Mouse (Mus musculus) spleen, adult 12 weeks (tissue): ENCODE results near the gene Hltf.
"Not testable (repeated sequence)": the region's sequence is repeated elsewhere in the genome, so short reads cannot be mapped to it uniquely, and the experiment has no call there.

Source experiments
- DNase-seq: peaks from one replicate; pipeline ENCODE4 v3.0.0; 2022; ENCODE audit warnings: low spot score

The Hltf gene

GRCm38 (mm10) chr3:20104318-20104717 is 46.7 kb downstream of the Hltf start:
- DNase-seq = no peak

GRCm38 (mm10) chr3:20104776-20105175 is 47.2 kb downstream of the Hltf start:
- peak; percentile 5 for DNase-seq

- no peak for DNase-seq
Observed at GRCm38 (mm10) chr3:20108881-20109280, 51.3 kb downstream of the Hltf start.

GRCm38 (mm10) chr3:20111913-20112312 is 54.3 kb downstream of the Hltf start:
- DNase-seq = no peak

GRCm38 (mm10) chr3:20119044-20119591 is 61.5 kb downstream of the Hltf start:
- no peak for DNase-seq

GRCm38 (mm10) chr3:20119686-20120244 is 62.2 kb downstream of the Hltf start:
- no peak for DNase-seq

- DNase-seq = not testable (repeated sequence)
Observed at GRCm38 (mm10) chr3:20121582-20121981, 64.0 kb downstream of the Hltf start.

GRCm38 (mm10) chr3:20125604-20126003 is 68.0 kb downstream of the Hltf start:
- DNase-seq = no peak

GRCm38 (mm10) chr3:20127047-20127595 is 69.5 kb downstream of the Hltf start:
- no peak for DNase-seq

- no peak for DNase-seq
Observed at GRCm38 (mm10) chr3:20129491-20129890, 71.9 kb downstream of the Hltf start.

GRCm38 (mm10) chr3:20130456-20131349 is 73.1 kb downstream of the Hltf start:
- DNase-seq = no peak

- DNase-seq = no peak
Observed at GRCm38 (mm10) chr3:20131350-20131720, 73.7 kb downstream of the Hltf start.

- no peak for DNase-seq
Observed at GRCm38 (mm10) chr3:20132731-20133130, 75.1 kb downstream of the Hltf start.

- DNase-seq = no peak
Observed at GRCm38 (mm10) chr3:20133745-20134144, 76.1 kb downstream of the Hltf start.

GRCm38 (mm10) chr3:20134545-20134944 is 76.9 kb downstream of the Hltf start:
- DNase-seq = no peak

GRCm38 (mm10) chr3:20136868-20137581 is 79.4 kb downstream of the Hltf start:
- no peak for DNase-seq

- no peak for DNase-seq
Observed at GRCm38 (mm10) chr3:20141240-20141639, 83.6 kb downstream of the Hltf start.

- no peak for DNase-seq
Observed at GRCm38 (mm10) chr3:20141679-20142078, 84.1 kb downstream of the Hltf start.

GRCm38 (mm10) chr3:20142101-20142500 is 84.5 kb downstream of the Hltf start:
- DNase-seq = no peak

- no peak for DNase-seq
Observed at GRCm38 (mm10) chr3:20142576-20142975, 85.0 kb downstream of the Hltf start.

- no peak for DNase-seq
Observed at GRCm38 (mm10) chr3:20143726-20144125, 86.1 kb downstream of the Hltf start.

GRCm38 (mm10) chr3:20144401-20144800 is 86.8 kb downstream of the Hltf start:
- no peak for DNase-seq
